Mouse (Mus musculus) liver, embryonic 14.5 days (tissue): ENCODE measurements at regions not wholly inside any gene's neighbourhood (a gene's known extent, or its start where the extent isn't known, plus 50 kb on each side); places are given as distances from the start of the nearest gene placed in this dataset.

Experiments used
- ATAC-seq: fragments of 200-750 bp; cut with Nextera tagmentation; 2 replicates; pipeline ENCODE4 v1.8.0; 2017; ENCODE audit warnings: moderate number of reproducible peaks, mild to moderate bottlenecking, moderate library complexity; ENCODE audit not compliant: insufficient read depth
- DNase-seq, 3 experiments: peaks; one replicate each; pipeline ENCODE4 v3.0.0-alpha.2; 2012 to 2013; ENCODE audit warnings: low read depth in 3 of 3, low spot score in 3 of 3
- H3K27ac ChIP-seq: fragments of 300-500 bp; sonication (generic); 2 replicates; pipeline ENCODE4 v1.5.1; 2014; ENCODE audit warnings: moderate library complexity, mild to moderate bottlenecking, control low read depth, inconsistent platforms
- H3K27me3 ChIP-seq: fragments of 300-500 bp; sonication (generic); 2 replicates; pipeline ENCODE4 v1.6.1; 2014; ENCODE audit warnings: mild to moderate bottlenecking, low read length, moderate library complexity; ENCODE audit not compliant: control insufficient read depth, insufficient read depth
- H3K36me3 ChIP-seq: fragments of 300-500 bp; sonication (generic); replicated peaks from 2 replicates; pipeline ENCODE4 v1.6.1; 2014; ENCODE audit warnings: low read depth; ENCODE audit not compliant: control insufficient read depth, insufficient read depth
- H3K4me1 ChIP-seq, 2 experiments: fragments of 200-500 bp in 1 of 2; fragments of 300-500 bp in 1 of 2; sonication (generic) in 1 of 2; replicated peaks; 2 replicates each; pipeline ENCODE4 v1.6.1; 2012 to 2014; ENCODE audit warnings: antibody characterized with exemption in 1 of 2, inconsistent platforms in 1 of 2, low read length in 1 of 2; ENCODE audit not compliant: control insufficient read depth in 2 of 2, insufficient read depth in 2 of 2
- H3K4me2 ChIP-seq: fragments of 300-500 bp; sonication (generic); 2 replicates; pipeline ENCODE4 v1.6.1; 2014; ENCODE audit warnings: low read depth, mild to moderate bottlenecking, control low read depth, moderate library complexity
- H3K4me3 ChIP-seq, 2 experiments: fragments of 200-500 bp in 1 of 2; fragments of 300-500 bp in 1 of 2; sonication (generic) in 1 of 2; 2 replicates each; pipeline ENCODE4 v1.5.1; 2012 to 2014; ENCODE audit warnings: low read depth in 2 of 2, low read length in 2 of 2, mild to moderate bottlenecking in 2 of 2, control low read depth in 1 of 2, inconsistent platforms in 1 of 2, moderate library complexity in 1 of 2; ENCODE audit not compliant: insufficient read depth in 1 of 2
- H3K9ac ChIP-seq: fragments of 300-500 bp; sonication (generic); replicated peaks from 2 replicates; pipeline ENCODE4 v1.6.1; 2014; ENCODE audit warnings: mild to moderate bottlenecking, control low read depth, moderate library complexity
- H3K9me3 ChIP-seq: fragments of 300-500 bp; sonication (generic); 2 replicates; pipeline ENCODE4 v1.6.1; 2016; ENCODE audit warnings: low read length, mixed read lengths; ENCODE audit not compliant: control insufficient read depth
- CTCF ChIP-seq: IDR thresholded peaks from 2 replicates; pipeline ENCODE4 v1.5.1; 2016; ENCODE audit warnings: antibody characterized with exemption, low read depth, control low read depth
- EP300 ChIP-seq: IDR thresholded peaks from 2 replicates; pipeline ENCODE4 v1.6.1; 2016; ENCODE audit warnings: antibody characterized with exemption, low read depth
- WGBS: fragments of 180-500 bp; shearing (Covaris S2); extraction: QIAGEN DNeasy Blood & Tissue Kit; methylation state at CpG from one replicate; pipeline ENCODE4 v1.1.7; 2014; ENCODE audit not compliant: insufficient replicate concordance; 5-methylcytosine and 5-hydroxymethylcytosine counted together

DNA sequence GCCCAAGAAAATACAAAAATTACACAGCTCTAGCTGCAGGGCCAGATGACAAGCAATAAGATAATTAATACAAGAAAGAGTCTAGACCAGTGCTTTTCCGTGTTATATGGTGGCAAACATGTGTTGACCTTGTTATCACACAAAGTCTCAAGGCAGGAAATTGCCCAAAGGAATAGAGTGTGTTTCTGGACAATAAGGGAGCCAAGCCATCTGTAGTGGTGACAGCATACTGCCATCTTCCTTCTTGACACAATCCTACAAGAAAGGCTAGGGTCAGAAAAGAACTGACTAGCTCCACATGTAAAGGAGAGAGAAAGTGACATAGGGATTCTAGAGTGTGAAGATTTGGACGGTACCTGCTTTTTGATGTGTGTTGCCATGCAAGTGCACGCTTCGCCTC, 289.0 kb downstream of the Ice1 start:
- no peak overlapping the region for H3K4me2 ChIP-seq
- DNase-seq (no peak), ATAC-seq (no peak)
- H3K4me3 ChIP-seq, result no peak overlapping the region
- H3K27me3 ChIP-seq, result no peaks in the 10 kb centered on the region
- no peak overlapping the region for H3K9ac ChIP-seq
- no peaks in the 10 kb centered on the region for H3K36me3 ChIP-seq
- H3K9me3 ChIP-seq, result no peaks in the 10 kb centered on the region
- no peak overlapping the region for H3K27ac ChIP-seq
- no peaks in the 10 kb centered on the region for H3K4me1 ChIP-seq
- 60% methylated on average over 4 of the region's 4 CpGs for WGBS
- TF ChIP-seq EP300 (no peak), CTCF (no peak)

GRCm38 (mm10) chr13:70348965-70349364, 288.5 kb downstream of the Ice1 start:
- no peak for TF ChIP-seq CTCF
- TF ChIP-seq EP300, result no peak
- Histone ChIP-seq H3K9ac (no peak overlapping the region), H3K4me1 (no peaks in the 10 kb centered on the region), H3K27me3 (no peaks in the 10 kb centered on the region), H3K9me3 (no peaks in the 10 kb centered on the region), H3K27ac (no peak overlapping the region), H3K4me3 (no peak overlapping the region), H3K36me3 (no peaks in the 10 kb centered on the region), H3K4me2 (no peak overlapping the region)
- DNase-seq (no peak), ATAC-seq (no peak)
- WGBS, result 28% methylated on average over 2 of the region's 2 CpGs

DNA sequence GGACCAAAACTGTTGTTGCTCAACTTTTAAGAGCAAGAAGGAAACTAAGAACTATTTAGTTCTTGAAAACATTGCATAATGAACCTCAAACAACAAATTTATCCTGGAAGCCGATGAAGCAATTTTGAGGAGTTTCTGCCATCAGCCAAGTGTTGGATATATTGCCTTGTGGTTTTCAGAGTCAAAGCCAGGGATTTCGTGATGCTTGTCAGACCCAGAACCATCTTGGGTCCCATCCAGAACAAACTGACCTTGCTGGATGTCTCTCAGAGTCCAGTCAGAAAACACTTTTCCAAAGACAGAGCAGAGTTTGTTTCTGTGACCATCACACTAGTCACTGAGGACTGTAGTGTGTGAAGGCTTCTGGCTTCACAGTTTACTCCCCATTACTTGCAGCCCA, 267.8 kb downstream of the Ice1 start:
- no peaks in the 10 kb centered on the region for H3K4me1 ChIP-seq
- no peak overlapping the region for H3K27ac ChIP-seq
- H3K4me3 ChIP-seq, result no peak overlapping the region
- H3K9ac ChIP-seq, result no peak overlapping the region
- H3K9me3 ChIP-seq, result no peaks in the 10 kb centered on the region
- no peak for ATAC-seq
- H3K36me3 ChIP-seq, result no peaks in the 10 kb centered on the region
- DNase-seq, result no peak
- no peak overlapping the region for H3K4me2 ChIP-seq
- WGBS, result 55% methylated on average over 2 of the region's 2 CpGs
- TF ChIP-seq EP300 (no peak), CTCF (no peak)
- no peaks in the 10 kb centered on the region for H3K27me3 ChIP-seq

DNA sequence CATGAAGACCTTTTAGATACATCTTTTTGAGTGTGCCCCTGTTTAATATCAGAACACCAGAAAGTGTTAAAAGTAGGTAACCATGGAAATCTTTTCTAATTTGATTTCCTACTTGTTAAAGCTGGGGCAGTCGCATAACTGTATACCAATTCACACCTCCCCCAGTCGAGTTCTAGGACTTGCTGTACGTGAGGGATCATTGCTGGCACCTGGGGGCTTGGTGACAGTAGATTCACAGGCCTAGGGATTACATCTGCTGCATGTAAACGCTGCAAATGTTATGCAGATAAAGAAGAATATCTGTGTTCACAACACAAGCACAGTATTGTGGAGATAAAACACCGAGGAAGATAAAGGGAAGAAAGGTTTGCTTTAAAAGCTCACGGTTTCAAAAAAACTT, 256.7 kb downstream of the Ice1 start:
- TF ChIP-seq CTCF, result no peak
- no peak for TF ChIP-seq EP300
- Histone ChIP-seq H3K4me1 (no peaks in the 10 kb centered on the region), H3K27ac (no peak overlapping the region), H3K27me3 (no peaks in the 10 kb centered on the region), H3K9me3 (no peaks in the 10 kb centered on the region), H3K4me2 (no peak overlapping the region), H3K9ac (no peak overlapping the region), H3K4me3 (no peak overlapping the region), H3K36me3 (no peaks in the 10 kb centered on the region)
- ATAC-seq (no peak), DNase-seq (no peak)
- WGBS, result 41% methylated on average over 6 of the region's 6 CpGs

DNA sequence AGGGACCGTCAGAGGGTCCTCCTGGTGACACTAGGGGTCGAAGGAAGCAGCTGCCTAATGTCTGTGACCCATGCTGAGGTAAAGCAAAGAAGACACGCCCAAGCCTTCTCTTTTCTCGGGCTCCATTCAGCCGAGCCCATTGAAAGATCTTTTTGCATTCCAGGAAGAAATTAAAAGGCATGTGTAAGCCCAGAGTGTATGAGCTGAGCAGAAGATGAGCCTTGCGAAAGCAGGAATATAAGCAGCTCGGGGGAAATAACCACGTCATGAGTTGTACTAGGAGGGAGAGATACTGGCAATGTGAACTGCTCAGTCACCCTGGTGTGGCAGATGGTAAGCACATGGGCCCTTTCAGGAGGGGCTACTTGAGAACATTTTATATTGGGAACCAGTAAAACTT, 252.1 kb downstream of the Ice1 start:
- Histone ChIP-seq H3K9ac (no peak overlapping the region), H3K4me1 (no peaks in the 10 kb centered on the region), H3K27me3 (no peaks in the 10 kb centered on the region), H3K4me3 (no peak overlapping the region), H3K36me3 (no peaks in the 10 kb centered on the region), H3K4me2 (no peak overlapping the region), H3K27ac (no peak overlapping the region), H3K9me3 (no peaks in the 10 kb centered on the region)
- ATAC-seq, result no peak
- TF ChIP-seq CTCF (no peak), EP300 (no peak)
- 56% methylated on average over 8 of the region's 8 CpGs for WGBS
- DNase-seq, result no peak

DNA sequence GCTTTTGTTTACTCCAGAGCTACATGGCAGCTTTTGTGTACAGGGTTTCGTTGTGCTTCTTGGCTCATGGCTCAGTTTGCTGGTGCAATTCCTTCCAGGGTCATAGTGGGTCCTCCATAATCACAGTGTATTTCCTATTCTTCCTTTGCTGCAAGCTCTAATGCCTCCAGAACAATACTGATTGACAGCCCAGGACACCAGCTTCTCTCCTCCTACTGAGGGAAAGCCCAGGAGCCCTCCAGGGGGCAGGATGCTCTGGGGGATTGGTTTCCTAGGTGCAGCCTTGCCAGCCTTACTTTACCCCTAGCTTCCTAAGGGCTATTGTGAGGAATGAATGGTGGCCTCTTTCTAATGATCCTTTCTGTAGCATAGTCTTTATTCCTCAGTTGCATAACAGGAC, 224.6 kb downstream of the Ice1 start:
- 54% methylated on average over 1 of the region's 1 CpGs for WGBS
- no peak for ATAC-seq
- no peak for TF ChIP-seq CTCF
- no peak for TF ChIP-seq EP300

More for the DNA sequence above, 224.6 kb downstream of the Ice1 start:
- Histone ChIP-seq H3K36me3 (no peaks in the 10 kb centered on the region), H3K27ac (no peak overlapping the region), H3K4me1 (no peaks in the 10 kb centered on the region), H3K4me2 (no peak overlapping the region), H3K4me3 (no peak overlapping the region), H3K27me3 (no peaks in the 10 kb centered on the region), H3K9me3 (no peaks in the 10 kb centered on the region), H3K9ac (no peak overlapping the region)
- DNase-seq, result no peak
